Mouse (Mus musculus) liver, embryonic 13.5 days (tissue): Measurements from ENCODE around the gene Mrps34. TPM values are rescaled to one million over a fixed set of nuclear protein-coding genes. Genes with fewer than 3 reads are reported as not detected.
"Not testable (repeated sequence)": the region's sequence is repeated elsewhere in the genome, so short reads cannot be mapped to it uniquely, and the experiment has no call there.

Experiments used
- ATAC-seq: fragments of 200-750 bp; cut with Nextera tagmentation; 2 replicates; pipeline ENCODE4 v1.8.0; 2017; ENCODE audit warnings: low read depth, mild to moderate bottlenecking, moderate number of reproducible peaks, moderate library complexity
- DNase-seq: peaks from one replicate; pipeline ENCODE4 v3.0.0; 2022
- H3K27ac ChIP-seq: fragments of 300-500 bp; sonication (generic); 2 replicates; pipeline ENCODE4 v1.5.1; 2015; ENCODE audit warnings: moderate library complexity, mild to moderate bottlenecking, inconsistent platforms
- H3K27me3 ChIP-seq: fragments of 300-500 bp; sonication (generic); 2 replicates; pipeline ENCODE4 v1.6.1; 2015; ENCODE audit warnings: mild to moderate bottlenecking, inconsistent platforms
- H3K36me3 ChIP-seq: fragments of 300-500 bp; sonication (generic); 2 replicates; pipeline ENCODE4 v1.6.1; 2015; ENCODE audit warnings: mild to moderate bottlenecking, inconsistent platforms
- H3K4me1 ChIP-seq: fragments of 300-500 bp; sonication (generic); replicated peaks from 2 replicates; pipeline ENCODE4 v1.6.1; 2015; ENCODE audit warnings: inconsistent platforms
- H3K4me2 ChIP-seq: fragments of 300-500 bp; sonication (generic); 2 replicates; pipeline ENCODE4 v1.6.1; 2015; ENCODE audit warnings: inconsistent platforms, mild to moderate bottlenecking, moderate library complexity
- H3K4me3 ChIP-seq: fragments of 300-500 bp; sonication (generic); replicated peaks from 2 replicates; pipeline ENCODE4 v1.5.1; 2015; ENCODE audit warnings: mild to moderate bottlenecking, inconsistent platforms
- H3K9ac ChIP-seq: fragments of 300-500 bp; sonication (generic); 2 replicates; pipeline ENCODE4 v1.6.1; 2015; ENCODE audit warnings: mild to moderate bottlenecking, inconsistent platforms
- H3K9me3 ChIP-seq: fragments of 300-500 bp; sonication (generic); replicated peaks from 2 replicates; pipeline ENCODE4 v1.6.1; 2016; ENCODE audit warnings: inconsistent platforms
- WGBS: fragments of 180-500 bp; shearing (Covaris S2); methylation state at CpG from one replicate; pipeline ENCODE4 v1.1.7; 2015; ENCODE audit not compliant: insufficient replicate concordance; 5-methylcytosine and 5-hydroxymethylcytosine counted together
- polyA plus RNA-seq: library from polyadenylated mRNA; unstranded; fragments of >200 nt; fragmentation: Nextera tagmentation; extraction: Ambion mirVana; gene quantifications from 2 replicates; pipeline ENCODE4 v1.2.1, GENCODE M21; 2015

The Mrps34 gene
- polyA plus RNA-seq, 1 experiment from 2014 or later: 84.2 TPM

DNA sequence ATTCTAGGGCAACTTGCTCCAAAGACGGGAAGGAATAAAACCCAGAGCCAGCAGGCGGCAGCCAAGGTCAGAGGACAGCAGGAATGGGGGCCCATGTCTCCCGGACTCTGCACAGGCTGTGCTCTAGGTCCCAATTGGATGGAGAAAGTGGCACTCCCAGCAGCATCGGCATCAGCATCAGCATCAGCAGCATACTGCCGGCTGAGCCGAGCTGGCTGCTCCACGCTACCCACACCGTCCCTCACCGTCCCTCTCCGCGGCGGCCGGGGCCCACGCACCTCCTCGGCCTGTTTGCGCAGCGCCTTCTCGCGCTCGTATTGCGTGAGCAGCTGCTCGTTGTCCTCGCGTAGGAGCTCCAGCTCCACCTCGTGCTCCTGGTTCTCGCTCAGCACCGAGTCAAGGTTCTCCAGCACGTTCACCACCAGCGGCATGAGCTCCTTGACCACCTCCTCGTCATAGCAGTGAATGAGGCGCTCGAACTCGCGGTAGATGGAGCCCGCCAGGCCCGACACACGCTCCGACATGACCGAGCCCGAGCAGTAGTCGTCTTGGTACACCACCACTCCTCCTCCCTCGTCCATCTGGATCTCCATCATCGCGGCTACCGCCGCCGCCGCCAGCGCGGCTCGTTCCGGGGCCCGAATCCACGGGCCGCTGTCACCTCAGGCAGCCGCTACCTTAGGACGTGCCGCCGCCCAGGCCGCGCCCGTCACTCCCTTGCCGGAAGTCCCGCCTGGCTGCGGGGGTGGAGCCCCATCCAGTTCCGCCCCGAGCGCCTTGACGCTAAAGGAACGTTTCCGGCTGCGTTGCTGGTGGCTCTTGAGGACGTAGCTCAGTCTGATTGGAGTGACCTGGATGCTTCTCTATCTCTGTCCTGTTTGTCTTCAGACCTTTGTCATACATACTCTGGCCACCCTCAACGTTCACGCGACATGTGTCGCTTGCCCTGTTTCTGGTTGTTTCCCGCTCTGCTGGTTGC is 41.6 kb downstream of the Mrps34 start, which contains the start of gene Mapk8ip3:
Gene Mapk8ip3, minus strand, starts transcription at position 719 of the 979 bp plus-strand sequence.
- H3K4me1 ChIP-seq: peaks cover 41% of the 10 kb centered on the region
- under 1% methylated on average over 78 of the region's 78 CpGs for WGBS
- peaks cover 18% of the 10 kb centered on the region for H3K36me3 ChIP-seq
- H3K9me3 ChIP-seq: no peaks in the 10 kb centered on the region
- peak within 1 kb of the TSS; percentile 90 for H3K27ac ChIP-seq
- peak within 1 kb of the TSS; percentile 82 for H3K4me3 ChIP-seq
- ATAC-seq (peak; percentile 97), DNase-seq (peak; percentile 97)
- peak within 1 kb of the TSS; percentile 88 for H3K9ac ChIP-seq
- peak within 1 kb of the TSS; percentile 87 for H3K4me2 ChIP-seq
- H3K27me3 ChIP-seq: no peaks in the 10 kb centered on the region

DNA sequence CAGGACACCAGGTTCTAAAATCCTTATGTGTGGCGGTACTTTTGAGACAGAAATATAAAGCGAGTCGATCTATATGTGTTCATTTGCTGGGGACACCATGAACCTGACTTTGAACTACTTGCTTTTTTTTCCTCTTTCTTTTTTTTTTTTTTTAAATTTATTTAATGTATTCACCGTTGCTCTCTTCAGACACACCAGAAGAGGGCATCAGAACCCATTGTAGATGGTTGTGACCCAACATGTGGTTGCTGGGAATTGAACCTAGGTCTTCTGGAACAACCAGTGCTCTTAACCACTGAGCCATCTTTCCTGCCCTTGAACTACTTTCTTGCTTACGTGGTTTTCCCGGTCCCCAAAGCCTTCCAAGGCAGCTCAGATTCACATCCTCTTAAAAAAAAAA is 42.4 kb downstream of the Mrps34 start:
- WGBS: 41% methylated on average over 6 of the region's 6 CpGs
- no peaks in the 10 kb centered on the region for H3K9me3 ChIP-seq
- no peak for DNase-seq
- peaks cover 15% of the 10 kb centered on the region for H3K36me3 ChIP-seq
- no peaks in the 10 kb centered on the region for H3K27me3 ChIP-seq
- H3K27ac ChIP-seq: peak overlapping the region; percentile 90
- peak overlapping the region; percentile 87 for H3K4me2 ChIP-seq
- peak overlapping the region; percentile 88 for H3K9ac ChIP-seq
- no peak for ATAC-seq
- peak overlapping the region; percentile 82 for H3K4me3 ChIP-seq
- peaks cover 41% of the 10 kb centered on the region for H3K4me1 ChIP-seq

DNA sequence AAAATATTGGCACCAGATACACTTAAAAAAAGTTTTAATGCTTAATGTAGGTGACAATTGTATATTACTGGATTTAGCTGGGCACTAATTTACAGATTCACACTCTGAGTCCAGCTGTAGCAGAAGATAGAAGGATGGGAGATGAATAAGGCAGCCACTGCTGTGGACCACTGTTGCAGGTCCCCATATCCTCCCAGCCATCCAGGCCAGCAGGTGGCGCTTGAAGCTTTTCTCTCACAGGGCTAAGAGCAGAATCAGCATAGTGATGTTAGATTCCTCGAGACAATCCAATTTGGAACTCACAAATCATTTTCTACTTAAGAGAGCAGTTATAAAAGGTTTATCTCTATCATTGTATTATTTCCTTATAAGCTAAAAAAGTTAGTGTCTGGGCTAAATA is 47.5 kb downstream of the Mrps34 start:
- H3K4me2 ChIP-seq, H3K4me1 ChIP-seq, H3K27ac ChIP-seq, H3K27me3 ChIP-seq, H3K9me3 ChIP-seq, H3K9ac ChIP-seq, H3K4me3 ChIP-seq: not testable (repeated sequence)
- ATAC-seq (0 out of 2 replicates have a peak, but pooled peaks have one; percentile 60), DNase-seq (peak; percentile 40)
- WGBS: 14% methylated on average over 2 of the region's 2 CpGs
- peaks cover 47% of the 10 kb centered on the region for H3K36me3 ChIP-seq

DNA sequence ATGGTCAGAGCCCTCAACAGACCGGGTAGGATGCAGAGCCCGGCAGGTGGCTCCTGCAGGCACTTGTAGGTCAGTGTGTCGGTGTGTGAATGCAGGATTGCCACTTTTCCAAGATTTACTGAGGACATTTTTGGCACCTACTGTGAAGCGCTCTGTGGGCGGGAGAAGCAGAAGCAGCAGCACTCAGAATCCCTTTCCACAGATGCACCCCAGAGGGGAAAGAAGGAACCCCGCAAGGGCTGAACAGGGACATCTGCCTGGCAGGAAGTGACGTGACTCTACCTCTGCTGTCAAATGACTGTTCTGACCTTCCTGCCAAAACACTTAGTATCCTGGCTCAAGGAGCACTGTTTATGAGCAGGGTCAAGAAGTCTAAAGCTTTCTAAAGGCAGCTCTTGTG is 48.1 kb downstream of the Mrps34 start:
- H3K4me2 ChIP-seq: no peak overlapping the region
- DNase-seq: no peak
- H3K36me3 ChIP-seq: peaks cover 53% of the 10 kb centered on the region
- no peaks in the 10 kb centered on the region for H3K9me3 ChIP-seq
- no peaks in the 10 kb centered on the region for H3K27me3 ChIP-seq
- no peak overlapping the region for H3K9ac ChIP-seq
- ATAC-seq: no peak
- H3K4me3 ChIP-seq: no peak overlapping the region
- 83% methylated on average over 7 of the region's 7 CpGs for WGBS
- no peaks in the 10 kb centered on the region for H3K4me1 ChIP-seq
- no peak overlapping the region for H3K27ac ChIP-seq

DNA sequence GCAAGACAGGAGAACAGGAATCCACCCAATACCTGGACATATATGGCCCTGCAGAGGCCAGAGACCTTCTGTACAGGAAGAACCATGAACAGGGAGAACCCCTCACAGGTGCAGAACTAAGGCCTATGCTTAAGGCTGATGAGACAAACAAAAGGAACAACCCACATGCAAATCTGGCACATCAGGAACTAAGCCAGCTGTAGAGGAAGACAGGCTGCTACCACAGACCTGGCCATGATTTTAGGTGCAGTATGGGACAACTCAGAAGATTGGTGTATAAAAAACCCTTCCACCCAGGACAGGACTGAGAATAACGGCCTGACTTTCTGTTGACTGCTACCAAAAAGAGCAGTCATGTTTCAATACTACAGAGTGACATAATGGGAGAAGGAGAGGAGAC is 48.7 kb downstream of the Mrps34 start:
- not testable (repeated sequence) for H3K9ac ChIP-seq, DNase-seq, H3K9me3 ChIP-seq, H3K4me3 ChIP-seq, H3K27ac ChIP-seq, H3K27me3 ChIP-seq, ATAC-seq, H3K4me1 ChIP-seq, H3K4me2 ChIP-seq
- WGBS: 81% methylated on average over 1 of the region's 1 CpGs
- peaks cover 59% of the 10 kb centered on the region for H3K36me3 ChIP-seq

Other genes starting within 250 kb of the Mrps34 start
- gene Slc9a3r2, start 244.8 kb upstream of the Mrps34 start, polyA plus RNA-seq: 9.8 and 10.2 TPM in 2 replicates
- 0.24 and 0.28 TPM in 2 replicates for gene Npw, start 236.7 kb upstream of the Mrps34 start, polyA plus RNA-seq
- 9.5 and 13.1 TPM in 2 replicates for gene Zfp598, start 225.4 kb upstream of the Mrps34 start, polyA plus RNA-seq
- 0.10 and 0.31 TPM in 2 replicates for gene Syngr3, start 205.2 kb upstream of the Mrps34 start, polyA plus RNA-seq
- 41.3 and 47.7 TPM in 2 replicates for gene Gfer, start 199.0 kb upstream of the Mrps34 start, polyA plus RNA-seq
- 0.14 and 0.34 TPM in 2 replicates for gene Noxo1, start 198.9 kb upstream of the Mrps34 start, polyA plus RNA-seq
- 53.0 and 53.2 TPM in 2 replicates for gene Tbl3, start 187.5 kb upstream of the Mrps34 start, polyA plus RNA-seq
- 0.10 TPM in 1 of 2 replicates, not detected in the other for gene Rnf151, start 177.1 kb upstream of the Mrps34 start, polyA plus RNA-seq
- 1,350 and 1,469 TPM in 2 replicates for gene Rps2, start 177.0 kb upstream of the Mrps34 start, polyA plus RNA-seq
- 206 and 216 TPM in 2 replicates for gene Ndufb10, start 170.6 kb upstream of the Mrps34 start, polyA plus RNA-seq
- gene Rpl3l, start 167.3 kb upstream of the Mrps34 start, polyA plus RNA-seq: 0.10 TPM in 1 of 2 replicates, not detected in the other
- 21.3 and 21.8 TPM in 2 replicates for gene Msrb1, start 158.5 kb upstream of the Mrps34 start, polyA plus RNA-seq
- gene Hs3st6, start 142.1 kb upstream of the Mrps34 start, polyA plus RNA-seq: not detected in 2 replicates
- gene Meiob, start 90.8 kb upstream of the Mrps34 start, polyA plus RNA-seq: 1.5 and 1.6 TPM in 2 replicates
- gene Hagh, start 55.0 kb upstream of the Mrps34 start, polyA plus RNA-seq: 79.5 and 83.1 TPM in 2 replicates
- gene Fahd1, start 44.8 kb upstream of the Mrps34 start, polyA plus RNA-seq: 34.6 and 34.9 TPM in 2 replicates
- 5.1 and 6.0 TPM in 2 replicates for gene Igfals, start 29.1 kb upstream of the Mrps34 start, polyA plus RNA-seq
- gene Nubp2, start 8.8 kb upstream of the Mrps34 start, polyA plus RNA-seq: 89.3 and 93.2 TPM in 2 replicates
- gene Spsb3, start 8.5 kb upstream of the Mrps34 start, polyA plus RNA-seq: 37.9 and 38.4 TPM in 2 replicates
- 13.8 and 14.6 TPM in 2 replicates for gene Eme2, start within 50 bp of the Mrps34 start, polyA plus RNA-seq
- gene Nme3, start 1.4 kb downstream of the Mrps34 start, polyA plus RNA-seq: 65.6 and 66.8 TPM in 2 replicates
- 7.6 and 8.6 TPM in 2 replicates for gene Mapk8ip3, start 41.9 kb downstream of the Mrps34 start, polyA plus RNA-seq
- 75.1 and 86.8 TPM in 2 replicates for gene Jpt2, start 65.6 kb downstream of the Mrps34 start, polyA plus RNA-seq
- gene Cramp1l, start 120.7 kb downstream of the Mrps34 start, polyA plus RNA-seq: 2.8 and 3.8 TPM in 2 replicates
- 94.4 and 99.3 TPM in 2 replicates for gene Ift140, start 121.0 kb downstream of the Mrps34 start, polyA plus RNA-seq
- gene Tmem204, start 188.5 kb downstream of the Mrps34 start, polyA plus RNA-seq: 5.2 and 5.6 TPM in 2 replicates
- 16.3 and 18.2 TPM in 2 replicates for gene Telo2, start 220.9 kb downstream of the Mrps34 start, polyA plus RNA-seq
- 0.09 TPM in 1 of 2 replicates, not detected in the other for gene Ptx4, start 225.6 kb downstream of the Mrps34 start, polyA plus RNA-seq
- 9.1 and 12.8 TPM in 2 replicates for gene Clcn7, start 238.3 kb downstream of the Mrps34 start, polyA plus RNA-seq